Mouse (Mus musculus) small intestine, adult 2 months (tissue): ENCODE results near the gene Tnfrsf21. TPM values are rescaled to one million over a fixed set of nuclear protein-coding genes. Genes with fewer than 3 reads are reported as not detected.
A peak's percentile ranks its signal among the peaks of the same experiment; 100 is the strongest.

Experiments
- H3K27ac ChIP-seq: fragments of 200-500 bp; 2 replicates; pipeline ENCODE4 v1.5.1; 2012; ENCODE audit warnings: low read depth, low read length, control low read depth, inconsistent platforms; ENCODE audit not compliant: insufficient read depth
- H3K27me3 ChIP-seq: fragments of 200-500 bp; 2 replicates; pipeline ENCODE4 v1.6.1; 2012; ENCODE audit warnings: mild to moderate bottlenecking, moderate library complexity, low read length, inconsistent platforms; ENCODE audit not compliant: control insufficient read depth, insufficient read depth
- H3K36me3 ChIP-seq: fragments of 200-500 bp; 2 replicates; pipeline ENCODE4 v1.6.1; 2012; ENCODE audit warnings: mild to moderate bottlenecking, low read length, control low read depth, inconsistent platforms; ENCODE audit not compliant: control insufficient read depth, insufficient read depth
- H3K4me1 ChIP-seq: fragments of 200-500 bp; 2 replicates; pipeline ENCODE4 v1.6.1; 2012; ENCODE audit warnings: low read length, inconsistent platforms, mixed read lengths; ENCODE audit not compliant: control insufficient read depth, insufficient read depth, insufficient read length
- H3K4me3 ChIP-seq: fragments of 200-500 bp; 2 replicates; pipeline ENCODE4 v1.5.1; 2012; ENCODE audit warnings: low read depth, mild to moderate bottlenecking, control low read depth, inconsistent platforms, low read length, moderate library complexity
- CTCF ChIP-seq: fragments of 200-500 bp; IDR thresholded peaks from 2 replicates; pipeline ENCODE4 v1.5.1; 2012; ENCODE audit warnings: low read depth, mild to moderate bottlenecking, control low read depth, inconsistent platforms, low read length, moderate library complexity, mixed read lengths; ENCODE audit not compliant: insufficient replicate concordance, insufficient read length; ENCODE audit errors: extremely low read depth
- POLR2A ChIP-seq: fragments of 200-500 bp; IDR thresholded peaks from 2 replicates; pipeline ENCODE4 v1.6.1; 2012; ENCODE audit warnings: low read depth, mild to moderate bottlenecking, control low read depth, inconsistent platforms, low read length, moderate library complexity
- WGBS: fragments of 180-500 bp; shearing (Covaris S2); methylation state at CpG from one replicate; pipeline ENCODE4 v1.1.7; 2018; 5-methylcytosine and 5-hydroxymethylcytosine counted together
- polyA plus RNA-seq: library from polyadenylated mRNA; depleted of rRNA; stranded (reverse); fragments of >200 nt; gene quantifications from 2 replicates; pipeline ENCODE4 v1.2.3, GENCODE M21; 2012

Gene Tnfrsf21
- polyA plus RNA-seq, 1 experiment: 28.5 TPM

GRCm38 (mm10) chr17:43017341-43018052 is 1.1 kb downstream of the Tnfrsf21 start:
- peak overlapping the region; percentile 73 for H3K4me3 ChIP-seq
- H3K27me3 ChIP-seq: 0 out of 2 replicates have a peak, but pooled peaks cover 3% of the 10 kb centered on the region
- H3K36me3 ChIP-seq: no peaks in the 10 kb centered on the region
- H3K27ac ChIP-seq: no peak overlapping the region
- H3K4me1 ChIP-seq: no peaks in the 10 kb centered on the region; the same call in 1 of the 2 replicates
- 3% methylated on average over 39 of the region's 40 CpGs for WGBS
- TF ChIP-seq CTCF (no peak), POLR2A (no peak)

GRCm38 (mm10) chr17:43018071-43018470 is 1.7 kb downstream of the Tnfrsf21 start:
- Histone ChIP-seq H3K4me1 (no peaks in the 10 kb centered on the region; the same call in 1 of the 2 replicates), H3K27me3 (0 out of 2 replicates have a peak, but pooled peaks cover 3% of the 10 kb centered on the region), H3K4me3 (peak overlapping the region; percentile 73), H3K36me3 (no peaks in the 10 kb centered on the region), H3K27ac (no peak overlapping the region)
- TF ChIP-seq CTCF (no peak), POLR2A (no peak)

GRCm38 (mm10) chr17:43019660-43020059 is 3.3 kb downstream of the Tnfrsf21 start:
- WGBS: 88% methylated on average over 9 of the region's 9 CpGs
- TF ChIP-seq CTCF (no peak), POLR2A (no peak)
- H3K4me3 ChIP-seq: no peak overlapping the region

GRCm38 (mm10) chr17:43021017-43021416 is 4.7 kb downstream of the Tnfrsf21 start:
- Histone ChIP-seq H3K27ac (no peak overlapping the region), H3K4me1 (no peaks in the 10 kb centered on the region; the same call in 1 of the 2 replicates), H3K4me3 (no peak overlapping the region), H3K36me3 (no peaks in the 10 kb centered on the region), H3K27me3 (0 out of 2 replicates have a peak, but pooled peaks cover 3% of the 10 kb centered on the region)
- TF ChIP-seq POLR2A (no peak), CTCF (no peak)
- 93% methylated on average over 5 of the region's 5 CpGs for WGBS

More at GRCm38 (mm10) chr17:43019660-43020059, 3.3 kb downstream of the Tnfrsf21 start:
- Histone ChIP-seq H3K4me1 (no peaks in the 10 kb centered on the region; the same call in 1 of the 2 replicates), H3K36me3 (no peaks in the 10 kb centered on the region), H3K27me3 (0 out of 2 replicates have a peak, but pooled peaks cover 3% of the 10 kb centered on the region), H3K27ac (no peak overlapping the region)

GRCm38 (mm10) chr17:43022056-43022455 is 5.7 kb downstream of the Tnfrsf21 start:
- TF ChIP-seq POLR2A (no peak), CTCF (no peak)
- H3K36me3 ChIP-seq: no peaks in the 10 kb centered on the region
- H3K27me3 ChIP-seq: 0 out of 2 replicates have a peak, but pooled peaks cover 3% of the 10 kb centered on the region
- H3K27ac ChIP-seq: no peak overlapping the region
- no peak overlapping the region for H3K4me3 ChIP-seq
- no peaks in the 10 kb centered on the region; the same call in 1 of the 2 replicates for H3K4me1 ChIP-seq
- 91% methylated on average over 9 of the region's 9 CpGs for WGBS

- H3K4me1 ChIP-seq: no peaks in the 10 kb centered on the region
- H3K27me3 ChIP-seq: no peaks in the 10 kb centered on the region
- no peak overlapping the region for H3K27ac ChIP-seq
- H3K36me3 ChIP-seq: no peaks in the 10 kb centered on the region
- H3K4me3 ChIP-seq: no peak overlapping the region
- TF ChIP-seq CTCF: no peak
- no peak for TF ChIP-seq POLR2A
- 67% methylated on average over 12 of the region's 12 CpGs for WGBS
Measured at GRCm38 (mm10) chr17:43023637-43024217, 7.4 kb downstream of the Tnfrsf21 start.

GRCm38 (mm10) chr17:43024531-43024930 is 8.2 kb downstream of the Tnfrsf21 start:
- no peak overlapping the region for H3K4me3 ChIP-seq
- no peak for TF ChIP-seq CTCF
- TF ChIP-seq POLR2A: no peak
- WGBS: 77% methylated on average over 3 of the region's 3 CpGs

More at GRCm38 (mm10) chr17:43024531-43024930, 8.2 kb downstream of the Tnfrsf21 start:
- Histone ChIP-seq H3K4me1 (no peaks in the 10 kb centered on the region; the same call in 1 of the 2 replicates), H3K27me3 (no peaks in the 10 kb centered on the region), H3K36me3 (no peaks in the 10 kb centered on the region), H3K27ac (no peak overlapping the region)
